Mouse (Mus musculus) hindbrain, embryonic 14.5 days (tissue): ENCODE measurements at regions not wholly inside any gene's neighbourhood (a gene's known extent, or its start where the extent isn't known, plus 50 kb on each side); places are given as distances from the start of the nearest gene placed in this dataset.

Experiments used
- ATAC-seq: fragments of 200-750 bp; cut with Nextera tagmentation; 2 replicates; pipeline ENCODE4 v1.8.0; 2017; ENCODE audit warnings: moderate number of reproducible peaks, mild to moderate bottlenecking, moderate TSS enrichment, moderate library complexity; ENCODE audit not compliant: low FRiP score
- DNase-seq: peaks from one replicate; pipeline ENCODE4 v3.0.0-alpha.2; 2015; ENCODE audit warnings: low spot score
- H3K27ac ChIP-seq: fragments of 300-500 bp; sonication (generic); 2 replicates; pipeline ENCODE4 v1.5.1; 2014; ENCODE audit warnings: mild to moderate bottlenecking, moderate library complexity
- H3K27me3 ChIP-seq: fragments of 300-500 bp; sonication (generic); 2 replicates; pipeline ENCODE4 v1.6.1; 2014; ENCODE audit warnings: mild to moderate bottlenecking, low read length, mixed read lengths; ENCODE audit not compliant: control insufficient read depth, insufficient read depth
- H3K36me3 ChIP-seq: fragments of 300-500 bp; sonication (generic); replicated peaks from 2 replicates; pipeline ENCODE4 v1.6.1; 2014; ENCODE audit not compliant: control insufficient read depth, insufficient read depth
- H3K4me1 ChIP-seq: fragments of 300-500 bp; sonication (generic); replicated peaks from 2 replicates; pipeline ENCODE4 v1.6.1; 2014; ENCODE audit warnings: antibody characterized with exemption, low read length, mixed read lengths; ENCODE audit not compliant: control insufficient read depth, insufficient read depth
- H3K4me2 ChIP-seq: fragments of 300-500 bp; sonication (generic); replicated peaks from 2 replicates; pipeline ENCODE4 v1.6.1; 2014; ENCODE audit warnings: mild to moderate bottlenecking, moderate library complexity
- H3K4me3 ChIP-seq: fragments of 300-500 bp; sonication (generic); replicated peaks from 2 replicates; pipeline ENCODE4 v1.5.1; 2014; ENCODE audit warnings: mild to moderate bottlenecking, low read length
- H3K9ac ChIP-seq: fragments of 300-500 bp; sonication (generic); 2 replicates; pipeline ENCODE4 v1.6.1; 2014
- H3K9me3 ChIP-seq: fragments of 300-500 bp; sonication (generic); 2 replicates; pipeline ENCODE4 v1.6.1; 2016; ENCODE audit warnings: low read length; ENCODE audit not compliant: control insufficient read depth
- WGBS: fragments of 180-500 bp; shearing (Covaris S2); extraction: QIAGEN DNeasy Blood & Tissue Kit; methylation state at CpG from one replicate; pipeline ENCODE4 v1.1.7; 2014; 5-methylcytosine and 5-hydroxymethylcytosine counted together

DNA sequence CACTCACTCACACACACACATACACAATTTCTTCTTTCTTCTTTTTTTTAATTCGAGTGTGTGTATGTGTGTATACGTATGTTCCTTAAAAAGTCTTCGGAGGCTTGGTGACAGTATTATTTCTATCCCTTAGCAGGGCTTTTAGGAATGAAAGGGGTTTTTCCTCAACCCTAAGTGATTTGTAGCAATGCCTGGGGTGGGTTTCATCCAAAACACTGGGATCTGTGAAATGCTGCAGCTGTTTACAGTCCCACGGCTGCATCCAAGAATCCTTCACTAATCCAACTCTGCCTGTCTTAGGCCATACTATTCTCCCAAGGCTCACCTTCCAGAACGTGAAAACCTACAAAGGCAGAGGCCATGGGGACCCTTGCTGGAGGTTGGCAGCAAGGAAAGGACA lies 116.6 kb downstream of the Tmem17 start:
- H3K4me3 ChIP-seq: no peak overlapping the region
- no peaks in the 10 kb centered on the region for H3K27me3 ChIP-seq
- 89% methylated on average over 5 of the region's 5 CpGs for WGBS
- H3K4me1 ChIP-seq: peaks cover 4% of the 10 kb centered on the region; the same call in 1 of the 2 replicates
- H3K4me2 ChIP-seq: no peak overlapping the region
- H3K36me3 ChIP-seq: no peaks in the 10 kb centered on the region
- no peaks in the 10 kb centered on the region for H3K9me3 ChIP-seq
- ATAC-seq (no peak), DNase-seq (no peak)
- H3K9ac ChIP-seq: no peak overlapping the region
- no peak overlapping the region for H3K27ac ChIP-seq

DNA sequence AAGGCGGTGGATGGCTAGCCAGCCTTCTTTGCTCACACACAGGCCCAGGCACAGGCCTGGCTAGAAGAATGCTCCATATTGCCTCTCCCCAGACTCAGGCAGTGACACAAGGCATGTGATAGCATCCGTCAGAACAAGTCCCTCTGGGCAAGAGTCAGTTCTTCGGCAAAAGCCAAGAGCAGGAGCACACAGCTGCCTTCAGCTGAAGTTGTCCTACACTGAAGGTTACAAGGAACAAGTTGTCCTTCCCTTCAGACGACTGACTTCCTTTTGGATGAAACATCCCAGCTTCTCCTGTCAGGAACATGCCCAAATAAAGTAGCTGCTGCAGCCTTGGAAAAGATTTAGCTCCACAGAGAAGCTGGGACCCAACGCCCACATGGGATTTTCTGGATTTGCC lies 117.1 kb downstream of the Tmem17 start:
- H3K27me3 ChIP-seq: no peaks in the 10 kb centered on the region
- 80% methylated on average over 5 of the region's 5 CpGs for WGBS
- H3K9me3 ChIP-seq: no peaks in the 10 kb centered on the region
- ATAC-seq (no peak), DNase-seq (no peak)
- H3K9ac ChIP-seq: no peak overlapping the region
- H3K36me3 ChIP-seq: no peaks in the 10 kb centered on the region
- no peak overlapping the region for H3K4me3 ChIP-seq
- no peak overlapping the region for H3K4me2 ChIP-seq
- H3K27ac ChIP-seq: no peak overlapping the region
- H3K4me1 ChIP-seq: peaks cover 4% of the 10 kb centered on the region; the same call in 1 of the 2 replicates

GRCm38 (mm10) chr11:22629581-22629980 lies 117.7 kb downstream of the Tmem17 start:
- Histone ChIP-seq H3K4me1 (peaks cover 4% of the 10 kb centered on the region; the same call in 1 of the 2 replicates), H3K27me3 (no peaks in the 10 kb centered on the region), H3K9me3 (no peaks in the 10 kb centered on the region), H3K4me2 (peak overlapping the region; percentile 29), H3K9ac (peak overlapping the region; percentile 7; the same call in 1 of the 2 replicates), H3K36me3 (no peaks in the 10 kb centered on the region), H3K4me3 (no peak overlapping the region), H3K27ac (no peak overlapping the region)
- ATAC-seq (no peak), DNase-seq (no peak)
- 34% methylated on average over 13 of the region's 13 CpGs for WGBS

DNA sequence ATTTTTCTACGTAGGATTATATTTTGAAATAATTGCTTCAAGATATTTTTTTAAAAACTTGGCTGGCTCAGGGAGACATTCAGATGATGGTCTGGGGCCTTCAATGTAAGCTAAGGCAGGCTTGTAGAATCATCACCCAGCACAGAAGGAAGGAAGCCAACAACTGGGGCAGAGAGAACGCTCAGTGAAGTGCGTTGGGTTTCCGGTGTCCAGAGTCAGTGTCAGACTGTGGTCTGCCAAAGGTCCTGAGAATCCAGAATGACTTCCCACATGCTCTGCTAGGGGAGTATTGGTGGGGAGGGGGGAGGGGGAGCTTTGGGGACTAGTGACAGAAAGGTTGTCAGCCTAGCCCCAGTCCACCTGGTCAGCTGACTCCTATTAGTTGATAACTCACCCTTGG lies 118.1 kb downstream of the Tmem17 start:
- WGBS: 77% methylated on average over 4 of the region's 4 CpGs
- Histone ChIP-seq H3K4me2 (peak overlapping the region; percentile 29), H3K9me3 (no peaks in the 10 kb centered on the region)

DNA sequence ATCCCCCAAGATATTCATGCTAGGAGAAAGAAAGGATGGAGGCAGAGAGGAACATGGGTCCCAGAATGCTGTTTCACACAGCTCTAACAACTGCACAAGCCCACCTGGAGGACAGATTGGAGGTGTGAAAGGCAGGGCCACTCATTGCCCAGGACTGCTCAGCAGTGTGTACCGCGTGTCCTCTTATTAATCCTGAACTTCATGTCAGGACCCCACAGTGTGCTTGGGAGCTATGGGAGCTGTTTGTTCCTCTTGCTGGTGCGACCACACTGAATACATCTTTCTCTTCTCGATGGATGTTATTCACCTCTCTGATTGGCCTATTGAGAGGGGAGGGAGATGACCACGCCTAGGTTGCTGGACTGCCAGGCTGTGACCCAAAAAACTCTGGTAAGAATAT lies 119.1 kb downstream of the Tmem17 start:
- Histone ChIP-seq H3K27ac (no peak overlapping the region), H3K36me3 (no peaks in the 10 kb centered on the region), H3K4me1 (peaks cover 4% of the 10 kb centered on the region; the same call in 1 of the 2 replicates), H3K4me2 (no peak overlapping the region), H3K9ac (no peak overlapping the region), H3K9me3 (no peaks in the 10 kb centered on the region), H3K27me3 (no peaks in the 10 kb centered on the region), H3K4me3 (no peak overlapping the region)
- no peak for DNase-seq
- ATAC-seq: peak; percentile 9; the same call in 1 of the 2 replicates
- WGBS: 80% methylated on average over 5 of the region's 5 CpGs

More for the DNA sequence above, 118.1 kb downstream of the Tmem17 start:
- no peaks in the 10 kb centered on the region for H3K36me3 ChIP-seq
- peak overlapping the region; percentile 7; the same call in 1 of the 2 replicates for H3K9ac ChIP-seq
- DNase-seq (no peak), ATAC-seq (no peak)
- no peak overlapping the region for H3K4me3 ChIP-seq
- H3K4me1 ChIP-seq: peaks cover 4% of the 10 kb centered on the region; the same call in 1 of the 2 replicates
- H3K27me3 ChIP-seq: no peaks in the 10 kb centered on the region
- H3K27ac ChIP-seq: no peak overlapping the region

DNA sequence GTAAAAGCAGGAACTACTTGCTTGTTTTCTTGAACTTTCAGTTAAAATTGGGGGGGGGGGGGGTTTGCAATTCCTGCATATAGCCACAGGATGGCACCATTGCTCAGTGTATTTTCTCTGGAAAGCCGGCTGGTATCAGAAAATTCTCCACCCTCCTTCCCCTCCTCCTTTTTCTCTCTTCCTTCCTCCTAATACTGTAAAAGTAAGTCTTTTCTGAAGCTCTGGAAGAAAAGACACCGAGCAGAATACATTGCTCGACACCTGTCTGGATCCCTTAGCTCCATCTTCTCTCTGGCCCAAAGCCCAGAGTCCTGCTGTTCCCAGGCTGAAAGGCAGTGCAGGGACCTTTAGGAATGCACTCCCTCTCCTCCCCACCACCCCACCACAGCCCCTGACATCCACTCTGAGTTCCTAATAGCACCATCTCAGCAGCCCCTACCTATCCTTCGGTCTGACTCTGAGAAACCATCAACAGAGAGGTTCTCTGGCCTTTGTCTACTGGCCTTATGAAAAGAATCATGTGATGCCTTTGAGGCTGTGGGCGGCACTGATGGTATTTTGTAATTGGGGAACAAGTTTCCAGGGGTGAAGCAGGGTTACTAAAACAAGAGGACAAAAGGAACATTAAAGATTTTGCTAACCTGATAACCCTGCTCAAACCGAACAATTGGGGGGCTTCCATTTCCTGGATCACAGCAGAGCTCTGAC lies 119.9 kb downstream of the Tmem17 start:
- peak; percentile 54; the same call in 1 of the 2 replicates for ATAC-seq
- 20% methylated on average over 6 of the region's 6 CpGs for WGBS
- H3K4me1 ChIP-seq: peaks cover 4% of the 10 kb centered on the region; the same call in 1 of the 2 replicates
- H3K27me3 ChIP-seq: no peaks in the 10 kb centered on the region
- H3K4me3 ChIP-seq: no peak overlapping the region
- H3K36me3 ChIP-seq: no peaks in the 10 kb centered on the region
- peak; percentile 76 for DNase-seq
- H3K27ac ChIP-seq: no peak overlapping the region
- H3K4me2 ChIP-seq: peak overlapping the region; percentile 36
- peak overlapping the region; percentile 16; the same call in 1 of the 2 replicates for H3K9ac ChIP-seq
- no peaks in the 10 kb centered on the region for H3K9me3 ChIP-seq

DNA sequence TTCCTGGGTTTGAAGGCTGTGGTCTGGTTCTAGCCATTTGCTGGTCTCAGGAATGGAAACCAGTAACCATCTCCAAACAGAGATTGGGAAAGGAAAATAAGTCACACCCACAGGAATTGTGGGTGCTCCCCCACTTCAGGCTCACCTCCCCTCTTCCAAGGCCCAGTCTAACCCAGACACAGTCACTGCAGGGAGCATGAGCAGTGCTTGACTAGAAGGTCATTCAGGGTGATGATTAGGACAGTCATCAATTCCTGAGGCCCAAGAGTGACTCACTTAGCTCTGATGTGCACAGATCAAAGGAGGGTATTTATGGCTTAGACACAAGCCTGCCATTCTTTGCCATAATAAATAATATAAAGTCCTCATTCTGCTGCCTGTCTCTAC lies 120.4 kb downstream of the Tmem17 start:
- H3K4me1 ChIP-seq: peaks cover 4% of the 10 kb centered on the region; the same call in 1 of the 2 replicates
- H3K4me3 ChIP-seq: no peak overlapping the region
- H3K9ac ChIP-seq: no peak overlapping the region

DNA sequence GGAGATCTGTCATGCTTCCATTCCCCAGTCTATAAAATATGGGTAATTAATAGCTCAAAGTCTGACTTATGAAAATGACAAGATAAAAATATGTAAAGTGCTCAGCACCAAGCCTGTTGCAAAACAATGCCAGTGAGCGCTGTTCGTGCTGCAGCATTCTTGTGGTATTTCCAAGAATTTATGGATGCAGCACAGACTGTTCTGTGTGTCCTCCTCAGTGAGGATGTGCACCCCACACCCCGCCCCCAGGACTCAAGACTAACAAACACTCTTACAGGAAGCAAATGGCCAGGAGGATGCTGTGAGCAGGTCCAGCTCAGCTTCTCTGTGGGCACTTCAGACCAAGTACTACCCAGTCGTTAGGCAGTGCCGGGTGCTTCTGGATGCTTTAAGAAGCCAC lies 121.1 kb downstream of the Tmem17 start:
- 84% methylated on average over 5 of the region's 5 CpGs for WGBS
- no peak overlapping the region for H3K27ac ChIP-seq
- H3K4me1 ChIP-seq: peaks cover 4% of the 10 kb centered on the region; the same call in 1 of the 2 replicates
- H3K4me2 ChIP-seq: no peak overlapping the region
- DNase-seq: no peak
- no peak for ATAC-seq
- H3K36me3 ChIP-seq: no peaks in the 10 kb centered on the region
- H3K9me3 ChIP-seq: no peaks in the 10 kb centered on the region
- no peaks in the 10 kb centered on the region for H3K27me3 ChIP-seq
- no peak overlapping the region for H3K9ac ChIP-seq
- no peak overlapping the region for H3K4me3 ChIP-seq

More for the DNA sequence above, 120.4 kb downstream of the Tmem17 start:
- no peaks in the 10 kb centered on the region for H3K9me3 ChIP-seq
- ATAC-seq (no peak), DNase-seq (no peak)
- no peaks in the 10 kb centered on the region for H3K27me3 ChIP-seq
- no peaks in the 10 kb centered on the region for H3K36me3 ChIP-seq
- no peak overlapping the region for H3K27ac ChIP-seq
- no peak overlapping the region for H3K4me2 ChIP-seq

- no peaks in the 10 kb centered on the region for H3K36me3 ChIP-seq
- WGBS: 65% methylated on average over 6 of the region's 6 CpGs
- ATAC-seq (no peak), DNase-seq (no peak)
- no peak overlapping the region for H3K27ac ChIP-seq
- H3K4me3 ChIP-seq: no peak overlapping the region
- H3K27me3 ChIP-seq: no peaks in the 10 kb centered on the region
- H3K9me3 ChIP-seq: no peaks in the 10 kb centered on the region
- no peak overlapping the region for H3K4me2 ChIP-seq
- H3K4me1 ChIP-seq: peaks cover 4% of the 10 kb centered on the region; the same call in 1 of the 2 replicates
- H3K9ac ChIP-seq: no peak overlapping the region
Observed at GRCm38 (mm10) chr11:22633961-22634360, 122.1 kb downstream of the Tmem17 start.
